8 mouse cellular contexts compared by ENCODE assay signal in genomic region chrX:50611765-50612591, GRCm38 (mm10).
DNase-seq lines count a peak whose midpoint lies in the region; ATAC-seq and TF ChIP-seq lines count a peak whose summit lies in the region.

No protein-coding gene starts in this region.

- no peaks in the 10 kb centered on the region for H3K4me1 ChIP-seq in kidney, embryonic 15.5 days
- no peaks in the 10 kb centered on the region for H3K4me1 ChIP-seq in forebrain, embryonic 12.5 days
- H3K4me1 ChIP-seq in hindbrain, embryonic 16.5 days (ENCODE audit: control insufficient read depth, insufficient read depth, low read depth, low read length), result no peaks in the 10 kb centered on the region
- no peaks in the 10 kb centered on the region for H3K4me1 ChIP-seq in lung, postnatal 0 days (ENCODE audit: insufficient read depth, low read depth, low read length)

- TF ChIP-seq EP300 in lung, postnatal 0 days (IDR thresholded peaks at IDR 0.05), result no peak

- no peak for DNase-seq in kidney, postnatal 14 days
- peak; percentile 87 for DNase-seq in R1 (ENCODE audit: low read depth, low spot score)
- DNase-seq in lung, postnatal 0 days (ENCODE audit: low spot score), result peak; percentile 81
- peak; percentile 85 for DNase-seq in ovary, postnatal 14 days (ENCODE audit: low spot score)
- no peak for DNase-seq in right cerebral cortex, adult 18-20 months

- TF ChIP-seq CTCF in lung, postnatal 0 days (IDR thresholded peaks at IDR 0.05), result peak; percentile 78

- ATAC-seq in kidney, embryonic 15.5 days (replicated peaks; ENCODE audit: low FRiP score), result no peak
- ATAC-seq in forebrain, embryonic 12.5 days (ENCODE audit: low FRiP score), result 0 out of 2 replicates have a peak, but pooled peaks have one; percentile 39
- ATAC-seq in hindbrain, embryonic 16.5 days, result peak; percentile 74
- ATAC-seq in lung, postnatal 0 days, result peak; percentile 79

- H3K27me3 ChIP-seq in kidney, embryonic 15.5 days, result no peaks in the 10 kb centered on the region
- no peaks in the 10 kb centered on the region for H3K27me3 ChIP-seq in forebrain, embryonic 12.5 days
- no peaks in the 10 kb centered on the region for H3K27me3 ChIP-seq in hindbrain, embryonic 16.5 days (replicated peaks; ENCODE audit: control insufficient read depth, insufficient read depth, low read length)
- no peaks in the 10 kb centered on the region for H3K27me3 ChIP-seq in lung, postnatal 0 days (replicated peaks; ENCODE audit: insufficient read depth, low read length)

- H3K9ac ChIP-seq in kidney, embryonic 15.5 days, result no peak overlapping the region
- no peak overlapping the region for H3K9ac ChIP-seq in forebrain, embryonic 12.5 days
- H3K9ac ChIP-seq in hindbrain, embryonic 16.5 days (ENCODE audit: low read depth, low read length), result peak overlapping the region; percentile 38; the same call in 1 of the 2 replicates
- H3K9ac ChIP-seq in lung, postnatal 0 days (replicated peaks; ENCODE audit: low read depth), result no peak overlapping the region

- H3K4me2 ChIP-seq in kidney, embryonic 15.5 days, result peak overlapping the region; percentile 41
- peak overlapping the region; percentile 35 for H3K4me2 ChIP-seq in forebrain, embryonic 12.5 days
- H3K4me2 ChIP-seq in hindbrain, embryonic 16.5 days (ENCODE audit: low read length), result peak overlapping the region; percentile 40
- H3K4me2 ChIP-seq in lung, postnatal 0 days (replicated peaks; ENCODE audit: low read depth, low read length), result peak overlapping the region; percentile 37

- no peaks in the 10 kb centered on the region for H3K9me3 ChIP-seq in kidney, embryonic 15.5 days (replicated peaks)
- no peaks in the 10 kb centered on the region for H3K9me3 ChIP-seq in forebrain, embryonic 12.5 days
- no peaks in the 10 kb centered on the region for H3K9me3 ChIP-seq in hindbrain, embryonic 16.5 days (ENCODE audit: control insufficient read depth, low read length)
- H3K9me3 ChIP-seq in lung, postnatal 0 days (ENCODE audit: low read length), result no peaks in the 10 kb centered on the region

- peak overlapping the region; percentile 70 for H3K27ac ChIP-seq in kidney, embryonic 15.5 days
- 0 out of 2 replicates have a peak overlapping the region, but pooled peaks have one; percentile 36 for H3K27ac ChIP-seq in forebrain, embryonic 12.5 days
- peak overlapping the region; percentile 79 for H3K27ac ChIP-seq in hindbrain, embryonic 16.5 days (ENCODE audit: low read depth, low read length)
- peak overlapping the region; percentile 14; the same call in 1 of the 2 replicates for H3K27ac ChIP-seq in lung, postnatal 0 days (ENCODE audit: low read length)

- H3K36me3 ChIP-seq in kidney, embryonic 15.5 days, result peaks cover 23% of the 10 kb centered on the region
- H3K36me3 ChIP-seq in forebrain, embryonic 12.5 days (replicated peaks), result peaks cover 3% of the 10 kb centered on the region; the same call in 1 of the 2 replicates
- no peaks in the 10 kb centered on the region for H3K36me3 ChIP-seq in hindbrain, embryonic 16.5 days (ENCODE audit: control insufficient read depth, insufficient read depth, low read length)
- H3K36me3 ChIP-seq in lung, postnatal 0 days (ENCODE audit: insufficient read depth, low read length), result no peaks in the 10 kb centered on the region

- peak overlapping the region; percentile 35 for H3K4me3 ChIP-seq in kidney, embryonic 15.5 days (replicated peaks)
- H3K4me3 ChIP-seq in forebrain, embryonic 12.5 days (replicated peaks), result 0 out of 2 replicates have a peak overlapping the region, but pooled peaks have one; percentile 10
- peak overlapping the region; percentile 28 for H3K4me3 ChIP-seq in hindbrain, embryonic 16.5 days (ENCODE audit: low read length)
- peak overlapping the region; percentile 20 for H3K4me3 ChIP-seq in lung, postnatal 0 days (ENCODE audit: low read depth, low read length)

- 71% methylated on average over 9 of the region's 9 CpGs for WGBS in kidney, embryonic 15.5 days
- 63% methylated on average over 9 of the region's 9 CpGs for WGBS in forebrain, embryonic 12.5 days
- 76% methylated on average over 9 of the region's 9 CpGs for WGBS in hindbrain, embryonic 16.5 days
- WGBS in lung, postnatal 0 days, result 73% methylated on average over 9 of the region's 9 CpGs

Comparison
In these comparisons a context has a peak if more than half of its experiments do, and no peak if none do; other contexts are left out.
1. H3K27ac ChIP-seq: peak in every context shown above with its lines; median percentile 79 in hindbrain, embryonic 16.5 days; 70 in kidney, embryonic 15.5 days; 36 in forebrain, embryonic 12.5 days; 14 in lung, postnatal 0 days.
2. DNase-seq: peak in R1 (single experiment), lung, postnatal 0 days (single experiment) and ovary, postnatal 14 days (single experiment); none in kidney, postnatal 14 days (single experiment) and right cerebral cortex, adult 18-20 months (single experiment).
3. Peak in every context shown above with its lines, with median percentiles within 50 percentile points of each other: H3K4me2 ChIP-seq and H3K4me3 ChIP-seq.